Mouse (Mus musculus) adrenal gland (tissue): ENCODE data around the gene Arl8a.
"Not testable (repeated sequence)": the region's sequence is repeated elsewhere in the genome, so short reads cannot be mapped to it uniquely, and the experiment has no call there.

Experiments
- intact Hi-C: fragments of 180-260 bp; cut with DNase I; formaldehyde crosslinking; loops from one replicate; pipeline ENCODE4 v1.15.1; 2025
- long read RNA-seq, 2 experiments: library from polyadenylated mRNA; unstranded; transcript quantifications; one replicate each; pipeline ENCODE4 v2.0.0; 2020; ENCODE audit warnings: borderline replicate concordance in 1 of 2; ENCODE audit not compliant: insufficient replicate concordance in 1 of 2

Arl8a gene
- long read RNA-seq, experiment 1, partial matches to known transcripts = 0 of 7 reads
- long read RNA-seq, experiment 1, other reads (novel, unspliced or antisense) = 6 of 7 reads
- long read RNA-seq, experiment 2, partial matches to known transcripts = 1 of 3 reads
- long read RNA-seq, experiment 2, other reads (novel, unspliced or antisense) = 2 of 3 reads

- intact Hi-C loops = no loop called here
These were observed at the start of gene Arl8a for GRCm38 (mm10) chr1:135146077-135146945. Gene Arl8a, plus strand, starts transcription at chr1:135146824.

GRCm38 (mm10) chr1:135097441-135097840, 49.2 kb upstream of the Arl8a start:
- intact Hi-C loops = no loop called here

GRCm38 (mm10) chr1:135098441-135098840, 48.2 kb upstream of the Arl8a start:
- intact Hi-C loops = no loop called here

- intact Hi-C loops = no loop called here
These were observed 46.2 kb upstream of the Arl8a start for GRCm38 (mm10) chr1:135100400-135100799.

- intact Hi-C loops = loop anchor here (1.0 kb wide), 1 partner anchor 116 kb away; no protein-coding TSS in a partner anchor
These were observed 41.5 kb upstream of the Arl8a start, which contains the start of gene Lgr6 for GRCm38 (mm10) chr1:135105124-135105523. Gene Lgr6, minus strand, starts transcription at chr1:135105276.

- intact Hi-C loops = loop anchor here (1.0 kb wide), 1 partner anchor 117 kb away; no protein-coding TSS in a partner anchor
These were observed 40.7 kb upstream of the Arl8a start for GRCm38 (mm10) chr1:135105951-135106350.

- intact Hi-C loops = no loop called here
These were observed 38.0 kb upstream of the Arl8a start for GRCm38 (mm10) chr1:135108611-135109010.

GRCm38 (mm10) chr1:135110075-135110474, 36.5 kb upstream of the Arl8a start:
- intact Hi-C loops = loop anchor here (1.0 kb wide), 1 partner anchor 26 kb away; no protein-coding TSS in a partner anchor

- intact Hi-C loops = not testable (repeated sequence)
These were observed 35.4 kb upstream of the Arl8a start for GRCm38 (mm10) chr1:135111271-135111670.

- intact Hi-C loops = no loop called here
These were observed 34.0 kb upstream of the Arl8a start for GRCm38 (mm10) chr1:135112661-135113060.

GRCm38 (mm10) chr1:135124573-135125363, 21.9 kb upstream of the Arl8a start:
- intact Hi-C loops = no loop called here

GRCm38 (mm10) chr1:135125990-135126389, 20.6 kb upstream of the Arl8a start:
- intact Hi-C loops = no loop called here

- intact Hi-C loops = no loop called here
These were observed 20.1 kb upstream of the Arl8a start for GRCm38 (mm10) chr1:135126443-135127027.

- intact Hi-C loops = no loop called here
These were observed 18.6 kb upstream of the Arl8a start for GRCm38 (mm10) chr1:135128011-135128441.

- intact Hi-C loops = no loop called here
These were observed 17.6 kb upstream of the Arl8a start for GRCm38 (mm10) chr1:135128986-135129385.

GRCm38 (mm10) chr1:135129543-135130183, 17.0 kb upstream of the Arl8a start:
- intact Hi-C loops = no loop called here

- intact Hi-C loops = no loop called here
These were observed 16.1 kb upstream of the Arl8a start for GRCm38 (mm10) chr1:135130376-135131018.

- intact Hi-C loops = no loop called here
These were observed 15.6 kb upstream of the Arl8a start for GRCm38 (mm10) chr1:135131034-135131433.

- intact Hi-C loops = no loop called here
These were observed 15.1 kb upstream of the Arl8a start for GRCm38 (mm10) chr1:135131560-135131959.

- intact Hi-C loops = no loop called here
These were observed 14.2 kb upstream of the Arl8a start, which contains the start of gene Ptpn7 for GRCm38 (mm10) chr1:135132473-135132872. Gene Ptpn7, plus strand, starts transcription at chr1:135132700.
